Mouse (Mus musculus): ENCODE measurements around the gene AC170998.1.

The AC170998.1 gene

GRCm38 (mm10) chr17:28725783-28726182, at the start of gene AC170998.1:
Gene AC170998.1 (plus strand): TSS chr17:28726083.
- no peak for DNase-seq (ENCODE audit: low read depth, low spot score)

GRCm38 (mm10) chr17:28682311-28683084, 43.4 kb upstream of the AC170998.1 start:
- DNase-seq (ENCODE audit: low read depth, low spot score): no peak

- DNase-seq (ENCODE audit: low read depth, low spot score): no peak
Observed at GRCm38 (mm10) chr17:28683601-28684000, 42.3 kb upstream of the AC170998.1 start.

- no peak for DNase-seq (ENCODE audit: low read depth, low spot score)
Observed at GRCm38 (mm10) chr17:28684631-28685030, 41.3 kb upstream of the AC170998.1 start.

GRCm38 (mm10) chr17:28687354-28687753, 38.5 kb upstream of the AC170998.1 start:
- DNase-seq (ENCODE audit: low read depth, low spot score): no peak

- no peak for DNase-seq (ENCODE audit: low read depth, low spot score)
Observed at GRCm38 (mm10) chr17:28689586-28690283, 36.1 kb upstream of the AC170998.1 start, which contains the start of gene Slc26a8. Gene Slc26a8 (minus strand): TSS chr17:28690233.

- peak; percentile 99 for DNase-seq (ENCODE audit: low read depth, low spot score)
Observed at GRCm38 (mm10) chr17:28690776-28691686, 34.9 kb upstream of the AC170998.1 start, which contains the start of gene Mapk14. Gene Mapk14 (plus strand): TSS chr17:28691329.

GRCm38 (mm10) chr17:28691687-28692340, 34.1 kb upstream of the AC170998.1 start:
- peak; percentile 26 for DNase-seq (ENCODE audit: low read depth, low spot score)

- no peak for DNase-seq (ENCODE audit: low read depth, low spot score)
Observed at GRCm38 (mm10) chr17:28692341-28692710, 33.6 kb upstream of the AC170998.1 start.

- DNase-seq (ENCODE audit: low read depth, low spot score): no peak
Observed at GRCm38 (mm10) chr17:28693086-28693485, 32.8 kb upstream of the AC170998.1 start.

GRCm38 (mm10) chr17:28694078-28694477, 31.8 kb upstream of the AC170998.1 start:
- no peak for DNase-seq (ENCODE audit: low read depth, low spot score)

GRCm38 (mm10) chr17:28694832-28695231, 31.1 kb upstream of the AC170998.1 start:
- DNase-seq (ENCODE audit: low read depth, low spot score): no peak

GRCm38 (mm10) chr17:28696641-28697040, 29.2 kb upstream of the AC170998.1 start:
- DNase-seq (ENCODE audit: low read depth, low spot score): no peak

- no peak for DNase-seq (ENCODE audit: low read depth, low spot score)
Observed at GRCm38 (mm10) chr17:28697290-28698195, 28.3 kb upstream of the AC170998.1 start.

- no peak for DNase-seq (ENCODE audit: low read depth, low spot score)
Observed at GRCm38 (mm10) chr17:28698245-28698644, 27.6 kb upstream of the AC170998.1 start.

- DNase-seq (ENCODE audit: low read depth, low spot score): no peak
Observed at GRCm38 (mm10) chr17:28698672-28699071, 27.2 kb upstream of the AC170998.1 start.

- no peak for DNase-seq (ENCODE audit: low read depth, low spot score)
Observed at GRCm38 (mm10) chr17:28699789-28700188, 26.1 kb upstream of the AC170998.1 start.

GRCm38 (mm10) chr17:28701171-28701570, 24.7 kb upstream of the AC170998.1 start:
- DNase-seq (ENCODE audit: low read depth, low spot score): no peak

GRCm38 (mm10) chr17:28701737-28702136, 24.1 kb upstream of the AC170998.1 start:
- no peak for DNase-seq (ENCODE audit: low read depth, low spot score)

GRCm38 (mm10) chr17:28702646-28703045, 23.2 kb upstream of the AC170998.1 start:
- no peak for DNase-seq (ENCODE audit: low read depth, low spot score)
